ENCODE assay signal across 8 mouse cellular contexts in the genomic region with DNA sequence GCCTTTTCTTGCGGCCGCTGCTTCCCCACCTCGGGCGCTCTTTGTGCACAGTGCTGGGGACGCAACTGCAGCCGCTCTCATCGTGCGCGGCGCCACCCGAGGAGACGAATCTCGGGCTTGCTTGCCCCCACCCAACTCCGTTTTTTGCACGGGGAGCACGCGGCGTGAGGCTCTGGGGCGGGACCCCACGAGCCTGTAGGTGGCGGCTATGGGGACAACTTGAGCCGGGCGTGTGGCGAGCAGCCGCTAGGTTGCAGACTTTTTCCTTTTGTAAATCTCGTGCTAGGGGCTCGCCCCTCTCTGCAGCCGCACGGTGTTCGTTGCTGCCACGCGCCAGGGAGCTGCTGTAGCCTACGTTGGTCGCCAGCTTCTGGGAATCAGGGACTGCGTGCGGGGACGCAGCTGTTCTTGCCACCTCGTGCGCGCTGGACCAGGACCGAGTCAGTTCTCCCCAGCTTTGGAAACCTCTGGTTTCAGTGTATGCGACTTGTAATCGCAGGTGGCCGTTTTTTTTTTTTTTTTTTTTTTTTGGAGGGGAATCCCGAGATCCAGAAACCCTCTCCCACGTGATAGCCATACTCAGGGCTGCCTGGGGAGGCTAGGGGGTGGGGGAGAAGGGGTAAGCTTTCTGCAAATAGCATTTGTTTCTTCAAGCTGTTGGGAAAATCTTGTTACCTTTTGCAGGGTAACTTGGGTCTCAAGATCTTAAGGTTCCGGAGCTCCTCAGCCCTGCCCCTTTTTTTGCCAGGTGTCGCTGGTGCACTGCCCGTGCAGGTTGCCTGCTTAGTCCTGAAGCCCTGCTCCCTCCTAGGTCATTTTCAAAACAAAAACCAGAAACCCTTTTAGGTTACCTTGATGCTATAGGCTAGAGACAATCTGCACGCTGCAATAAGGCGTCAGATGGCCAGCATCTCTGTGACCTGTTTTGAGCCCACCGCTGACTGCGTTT. TPM values are rescaled to one million over a fixed set of nuclear protein-coding genes. Genes with fewer than 3 reads are reported as not detected.
DNase-seq lines count a peak whose midpoint lies in the region; ATAC-seq and TF ChIP-seq lines count a peak whose summit lies in the region.

No protein-coding gene starts in this region.

- no peaks in the 10 kb centered on the region for H3K36me3 ChIP-seq in limb, embryonic 10.5 days
- H3K36me3 ChIP-seq in small intestine, adult 2 months (ENCODE audit: control insufficient read depth, insufficient read depth, low read length) = no peaks in the 10 kb centered on the region

- peak overlapping the region; percentile 68 for H3K4me3 ChIP-seq in limb, embryonic 10.5 days
- H3K4me3 ChIP-seq in small intestine, adult 2 months (ENCODE audit: low read depth, low read length) = peak overlapping the region; percentile 70

- ATAC-seq in megakaryocyte-erythroid progenitor cell, adult 5-6 weeks (replicated peaks; ENCODE audit: low FRiP score, low TSS enrichment, poor library complexity, severe bottlenecking) = peak; percentile 69

- H3K27me3 ChIP-seq in limb, embryonic 10.5 days (ENCODE audit: low read depth, poor library complexity, severe bottlenecking) = peaks cover 28% of the 10 kb centered on the region
- H3K27me3 ChIP-seq in small intestine, adult 2 months (ENCODE audit: control insufficient read depth, insufficient read depth, low read length) = peaks cover 7% of the 10 kb centered on the region

- H3K4me1 ChIP-seq in limb, embryonic 10.5 days = peaks cover 44% of the 10 kb centered on the region
- H3K4me1 ChIP-seq in small intestine, adult 2 months (ENCODE audit: control insufficient read depth, insufficient read depth, insufficient read length, low read length) = peaks cover 7% of the 10 kb centered on the region

- under 1% methylated on average over 53 of the region's 53 CpGs for WGBS in limb, embryonic 10.5 days
- WGBS in small intestine, adult 2 months = 3% methylated on average over 53 of the region's 53 CpGs

- TF ChIP-seq CTCF in small intestine, adult 2 months (IDR thresholded peaks at IDR 0.05; ENCODE audit: extremely low read depth, insufficient read length, insufficient replicate concordance, low read depth, low read length) = no peak

- peak overlapping the region; percentile 86 for H3K27ac ChIP-seq in limb, embryonic 10.5 days
- H3K27ac ChIP-seq in small intestine, adult 2 months (ENCODE audit: insufficient read depth, low read depth, low read length) = no peak overlapping the region

- DNase-seq in adrenal gland, adult (ENCODE audit: inconsistent age in 2 of 2, low spot score in 1 of 2) = peak; percentile 19 to 80
- DNase-seq in adrenal gland, adult 8-10 months = no peak
- DNase-seq in cerebellum, postnatal 4 days (ENCODE audit: low spot score in 2 of 2) = peak; percentile 51 to 64
- DNase-seq in gastrocnemius, postnatal 25 days = peak; percentile 16
- DNase-seq in induced T-regulatory cell, adult 2 months (ENCODE audit: low read depth) = peak; percentile 7
- DNase-seq in limb, embryonic 10.5 days (ENCODE audit: low spot score) = peak; percentile 82

- no peaks in the 10 kb centered on the region for H3K9me3 ChIP-seq in limb, embryonic 10.5 days (replicated peaks)

- TF ChIP-seq POLR2A in small intestine, adult 2 months (IDR thresholded peaks at IDR 0.05; ENCODE audit: low read depth, low read length) = no peak

RNA-seq across cellular contexts. Expression of gene Kit, which starts 1.1 kb away (rescaled TPM):
- total RNA-seq in adrenal gland, adult 8-10 months (2022) = 1 to 10 TPM in 3 of 4 experiments, under 1 TPM in 1; 0.99 to 2.0 (median 1.5) TPM
- 1 to 10 TPM in 1 of 2 experiments, under 1 TPM in 1; 0.67 to 1.1 TPM for total RNA-seq in gastrocnemius, postnatal 25 days (2021)
- 12.8 and 14.5 TPM in 2 replicates for polyA plus RNA-seq in limb, embryonic 10.5 days (2016; fragmentation: Nextera tagmentation; extraction: Ambion mirVana)
- 238 and 240 TPM in 2 replicates for total RNA-seq in megakaryocyte-erythroid progenitor cell, adult 5-6 weeks (2014; fragmentation: Nextera tagmentation)
- 148 and 188 TPM in 2 replicates for total RNA-seq in megakaryocyte-erythroid progenitor cell, adult 5-6 weeks (2017)
- polyA plus RNA-seq in small intestine, adult 2 months (2012; rRNA removed) = 4.3 and 9.8 TPM in 2 replicates

Comparison
In these comparisons a context has a peak if more than half of its experiments do, and no peak if none do; other contexts are left out.
1. RNA of gene Kit, which starts 1.1 kb away (total RNA-seq): 148 to 240 TPM in megakaryocyte-erythroid progenitor cell, adult 5-6 weeks; 0.99 to 2.0 TPM in adrenal gland, adult 8-10 months and 0.67 to 1.1 TPM in gastrocnemius, postnatal 25 days; every median in the first group is over 10 times any median in the second.